Mouse (Mus musculus) E14TG2a.4 (cell line): ENCODE measurements around the gene Coro2b.

Experiments used
- H3K27me3 ChIP-seq: 2 replicates; pipeline ENCODE4 v1.6.1; 2014; ENCODE audit warnings: low read length, control low read depth; ENCODE audit not compliant: insufficient read depth
- H3K36me3 ChIP-seq: 2 replicates; pipeline ENCODE4 v1.6.1; 2014; ENCODE audit warnings: low read length, control low read depth; ENCODE audit not compliant: insufficient read depth
- H3K4me1 ChIP-seq: replicated peaks from 2 replicates; pipeline ENCODE4 v1.6.1; 2014; ENCODE audit warnings: low read depth, low read length, control low read depth
- H3K4me3 ChIP-seq: replicated peaks from 2 replicates; pipeline ENCODE4 v1.5.1; 2014; ENCODE audit warnings: mild to moderate bottlenecking, low read length
- H3K9me3 ChIP-seq: 2 replicates; pipeline ENCODE4 v1.6.1; 2014; ENCODE audit warnings: low read length, control low read depth
- CTCF ChIP-seq: conservative IDR thresholded peaks from 2 replicates; pipeline ENCODE4 v1.5.1; 2014; ENCODE audit warnings: low read length
- NANOG ChIP-seq: IDR thresholded peaks from 2 replicates; pipeline ENCODE4 v1.6.1; 2014; ENCODE audit warnings: borderline replicate concordance, low read length, mixed read lengths
- POU5F1 ChIP-seq: IDR thresholded peaks from 2 replicates; pipeline ENCODE4 v1.6.1; 2014; ENCODE audit warnings: low read length, borderline replicate concordance

Coro2b gene

GRCm38 (mm10) chr9:62480898-62481642 is 55.8 kb downstream of the Coro2b start:
- H3K27me3 ChIP-seq = no peaks in the 10 kb centered on the region; the same call in 1 of the 2 replicates
- peaks cover 84% of the 10 kb centered on the region for H3K4me1 ChIP-seq
- H3K4me3 ChIP-seq = 0 out of 2 replicates have a peak overlapping the region, but pooled peaks have one; percentile 7
- TF ChIP-seq POU5F1 = no peak
- TF ChIP-seq NANOG = no peak
- TF ChIP-seq CTCF = no peak
- no peaks in the 10 kb centered on the region for H3K9me3 ChIP-seq
- H3K36me3 ChIP-seq = no peaks in the 10 kb centered on the region

DNA sequence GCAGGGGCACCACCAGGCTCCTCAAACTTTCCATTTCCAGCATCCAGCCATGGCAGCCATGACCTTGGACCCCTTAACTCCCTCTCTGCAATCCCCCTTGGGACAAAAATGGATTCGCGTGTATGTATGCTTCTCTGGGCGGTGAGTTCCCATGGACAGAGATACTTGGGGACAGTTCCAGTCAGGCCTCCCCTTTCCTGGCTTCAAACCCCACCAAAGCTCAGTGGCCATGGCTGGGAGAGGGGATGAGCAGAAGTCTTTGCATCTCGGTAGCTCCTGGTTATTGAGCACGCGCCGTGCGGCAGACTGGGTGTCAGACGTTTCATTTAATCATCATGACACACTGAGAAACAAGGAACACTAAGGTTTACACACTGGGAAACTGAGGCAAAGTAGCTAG is 56.7 kb downstream of the Coro2b start:
- Histone ChIP-seq H3K4me3 (peak overlapping the region; percentile 35), H3K4me1 (peaks cover 76% of the 10 kb centered on the region), H3K27me3 (no peaks in the 10 kb centered on the region; the same call in 1 of the 2 replicates), H3K36me3 (no peaks in the 10 kb centered on the region), H3K9me3 (no peaks in the 10 kb centered on the region)
- TF ChIP-seq POU5F1 (no peak), NANOG (no peak)

GRCm38 (mm10) chr9:62476782-62477487 is 59.9 kb downstream of the Coro2b start:
- Histone ChIP-seq H3K36me3 (no peaks in the 10 kb centered on the region), H3K9me3 (no peaks in the 10 kb centered on the region), H3K27me3 (no peaks in the 10 kb centered on the region; the same call in 1 of the 2 replicates), H3K4me3 (0 out of 2 replicates have a peak overlapping the region, but pooled peaks have one; percentile 23), H3K4me1 (peaks cover 65% of the 10 kb centered on the region)
- TF ChIP-seq NANOG = no peak
- TF ChIP-seq CTCF = no peak
- TF ChIP-seq POU5F1 = no peak

GRCm38 (mm10) chr9:62474206-62474605 is 62.6 kb downstream of the Coro2b start:
- TF ChIP-seq POU5F1 (no peak), CTCF (no peak), NANOG (no peak)
- H3K36me3 ChIP-seq = no peaks in the 10 kb centered on the region
- no peaks in the 10 kb centered on the region; the same call in 1 of the 2 replicates for H3K27me3 ChIP-seq
- no peak overlapping the region for H3K4me3 ChIP-seq
- H3K4me1 ChIP-seq = peaks cover 65% of the 10 kb centered on the region
- no peaks in the 10 kb centered on the region for H3K9me3 ChIP-seq

GRCm38 (mm10) chr9:62471541-62472189 is 65.2 kb downstream of the Coro2b start:
- TF ChIP-seq POU5F1 (no peak), CTCF (no peak), NANOG (no peak)
- Histone ChIP-seq H3K9me3 (no peaks in the 10 kb centered on the region), H3K27me3 (no peaks in the 10 kb centered on the region; the same call in 1 of the 2 replicates), H3K36me3 (no peaks in the 10 kb centered on the region), H3K4me3 (peak overlapping the region; percentile 20; the same call in 1 of the 2 replicates), H3K4me1 (peaks cover 65% of the 10 kb centered on the region)

DNA sequence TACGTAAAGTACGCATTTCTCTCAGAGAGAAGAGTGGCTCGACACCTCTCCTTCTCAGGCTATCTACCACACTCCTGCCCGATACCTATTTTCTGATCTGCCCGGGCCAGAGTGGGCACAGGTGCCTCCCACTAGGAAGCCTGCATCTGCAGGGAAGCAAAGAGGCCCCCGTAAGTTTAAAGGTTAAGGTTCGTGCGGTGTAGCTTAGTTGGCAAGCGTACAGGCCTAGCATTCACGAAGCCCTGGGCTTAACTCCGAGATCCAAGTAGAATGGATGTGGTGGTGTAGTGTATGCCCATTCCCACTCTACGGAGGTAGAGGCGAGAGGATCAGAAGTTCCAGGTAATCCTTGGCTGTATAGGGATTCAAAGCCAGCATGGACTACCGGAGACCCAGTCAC is 65.8 kb downstream of the Coro2b start:
- Histone ChIP-seq H3K4me3 (0 out of 2 replicates have a peak overlapping the region, but pooled peaks have one; percentile 20), H3K36me3 (no peaks in the 10 kb centered on the region), H3K27me3 (no peaks in the 10 kb centered on the region; the same call in 1 of the 2 replicates), H3K9me3 (no peaks in the 10 kb centered on the region), H3K4me1 (peaks cover 63% of the 10 kb centered on the region)
- TF ChIP-seq CTCF = no peak
- no peak for TF ChIP-seq POU5F1
- no peak for TF ChIP-seq NANOG

GRCm38 (mm10) chr9:62470398-62470797 is 66.4 kb downstream of the Coro2b start:
- no peaks in the 10 kb centered on the region for H3K36me3 ChIP-seq
- no peaks in the 10 kb centered on the region for H3K9me3 ChIP-seq
- no peak for TF ChIP-seq NANOG
- peak; percentile 94 for TF ChIP-seq CTCF
- no peaks in the 10 kb centered on the region; the same call in 1 of the 2 replicates for H3K27me3 ChIP-seq
- H3K4me3 ChIP-seq = peak overlapping the region; percentile 29; the same call in 1 of the 2 replicates
- H3K4me1 ChIP-seq = peaks cover 63% of the 10 kb centered on the region

GRCm38 (mm10) chr9:62469696-62470095 is 67.1 kb downstream of the Coro2b start:
- no peak for TF ChIP-seq CTCF
- no peak for TF ChIP-seq NANOG
- no peak for TF ChIP-seq POU5F1
- H3K4me1 ChIP-seq = peaks cover 63% of the 10 kb centered on the region
- H3K9me3 ChIP-seq = no peaks in the 10 kb centered on the region
- H3K27me3 ChIP-seq = no peaks in the 10 kb centered on the region; the same call in 1 of the 2 replicates
- H3K4me3 ChIP-seq = peak overlapping the region; percentile 29
- H3K36me3 ChIP-seq = no peaks in the 10 kb centered on the region
